Mouse (Mus musculus) megakaryocyte, embryonic 14.5 days (primary cell): ENCODE measurements around the gene Fgfr2.

Experiments
- FLI1 ChIP-seq: IDR thresholded peaks from 2 replicates; pipeline ENCODE4 v1.6.1; 2012; ENCODE audit warnings: low read length, inconsistent platforms, mixed read lengths
- GATA1 ChIP-seq: IDR thresholded peaks from 3 replicates; pipeline ENCODE4 v1.6.1; 2012; ENCODE audit warnings: mixed read lengths, low read length, inconsistent platforms, borderline replicate concordance

- TF ChIP-seq GATA1 (no peak), FLI1 (no peak)
Observed at GRCm38 (mm10) chr7:131608049-131608448, 1515.1 kb downstream of the Fgfr2 start.
